Mouse (Mus musculus) CH12.LX (cell line): ENCODE results near the gene Cabcoco1. TPM values are rescaled to one million over a fixed set of nuclear protein-coding genes. Genes with fewer than 3 reads are reported as not detected.

Experiments used
- DNase-seq: peaks from one replicate; pipeline ENCODE4 v3.0.0-alpha.2; 2013; ENCODE audit errors: extremely low read depth
- H3K27ac ChIP-seq: 2 replicates; pipeline ENCODE4 v1.5.1; 2012; ENCODE audit warnings: low read depth, mild to moderate bottlenecking, control low read depth, moderate library complexity; ENCODE audit not compliant: insufficient read depth
- H3K27me3 ChIP-seq: replicated peaks from 2 replicates; pipeline ENCODE3; 2012; ENCODE audit warnings: inconsistent platforms
- H3K36me3 ChIP-seq, 2 experiments: replicated peaks in 1 of 2; 2 replicates each; pipeline versions ENCODE3 to v1.6.1; 2012; ENCODE audit warnings: inconsistent platforms in 1 of 2, low read length in 1 of 2, mild to moderate bottlenecking in 1 of 2, mixed read lengths in 1 of 2, moderate library complexity in 1 of 2; ENCODE audit not compliant: control insufficient read depth in 1 of 2, insufficient read depth in 1 of 2
- H3K4me1 ChIP-seq, 2 experiments: 2 replicates each; pipeline ENCODE4 v1.6.1; 2012; ENCODE audit warnings: inconsistent platforms in 1 of 2, moderate library complexity in 1 of 2; ENCODE audit not compliant: insufficient read depth in 2 of 2, control insufficient read depth in 1 of 2
- H3K4me2 ChIP-seq: 2 replicates; pipeline ENCODE4 v1.6.1; 2012; ENCODE audit warnings: low read depth, mild to moderate bottlenecking, control low read depth; ENCODE audit not compliant: poor library complexity, insufficient read depth, severe bottlenecking
- H3K4me3 ChIP-seq, 3 experiments: fragments of 150-350 bp in 1 of 3; sonication (generic) in 1 of 3; replicated peaks in 1 of 3; 2 replicates each; pipeline versions ENCODE3 to v1.5.1; 2011 to 2012; ENCODE audit warnings: low read depth in 2 of 3, low read length in 2 of 3, mild to moderate bottlenecking in 2 of 3, moderate library complexity in 2 of 3, control low read depth in 1 of 3, improper control_type of control experiment in 1 of 3, inconsistent platforms in 1 of 3, mixed read lengths in 1 of 3; ENCODE audit not compliant: poor library complexity in 1 of 3
- H3K79me2 ChIP-seq: replicated peaks from 2 replicates; pipeline ENCODE4 v1.6.1; 2012; ENCODE audit warnings: mild to moderate bottlenecking, moderate library complexity; ENCODE audit not compliant: control insufficient read depth, poor library complexity, insufficient read depth, severe bottlenecking; ENCODE audit errors: extremely low read depth
- H3K9ac ChIP-seq: 2 replicates; pipeline ENCODE4 v1.6.1; 2012; ENCODE audit warnings: low read depth, mild to moderate bottlenecking, control low read depth, moderate library complexity; ENCODE audit not compliant: insufficient read depth
- H3K9me3 ChIP-seq: replicated peaks from 2 replicates; pipeline ENCODE3; 2012; ENCODE audit warnings: low read length, inconsistent platforms, mixed read lengths
- BHLHE40 ChIP-seq: IDR thresholded peaks from 2 replicates; pipeline ENCODE4 v1.6.1; 2011; ENCODE audit warnings: mild to moderate bottlenecking, low read depth, low read length, improper control_type of control experiment
- CHD1 ChIP-seq: IDR thresholded peaks from 2 replicates; pipeline ENCODE4 v1.6.1; 2012; ENCODE audit warnings: low read depth, low read length, improper control_type of control experiment, inconsistent platforms
- E2F4 ChIP-seq: IDR thresholded peaks from 2 replicates; pipeline ENCODE4 v1.6.1; 2011; ENCODE audit warnings: low read depth, low read length, improper control_type of control experiment; ENCODE audit not compliant: insufficient replicate concordance
- ELF1 ChIP-seq: IDR thresholded peaks from 2 replicates; pipeline ENCODE4 v1.6.1; 2014; ENCODE audit warnings: low read depth, mild to moderate bottlenecking, inconsistent platforms, low read length, improper control_type of control experiment
- ETS1 ChIP-seq: conservative IDR thresholded peaks from 2 replicates; pipeline ENCODE4 v1.6.1; 2012; ENCODE audit warnings: low read depth, mild to moderate bottlenecking, inconsistent platforms, low read length, improper control_type of control experiment, moderate library complexity
- JUN ChIP-seq: IDR thresholded peaks from 2 replicates; pipeline ENCODE4 v1.6.1; 2011; ENCODE audit warnings: low read depth, mild to moderate bottlenecking, low read length, improper control_type of control experiment, moderate library complexity; ENCODE audit not compliant: insufficient read depth
- JUND ChIP-seq: conservative IDR thresholded peaks from 2 replicates; pipeline ENCODE4 v1.6.1; 2011; ENCODE audit warnings: low read depth, low read length, improper control_type of control experiment
- MAFK ChIP-seq: IDR thresholded peaks from 2 replicates; pipeline ENCODE4 v1.6.1; 2011; ENCODE audit warnings: low read length, improper control_type of control experiment; ENCODE audit not compliant: insufficient replicate concordance
- MXI1 ChIP-seq: IDR thresholded peaks from 2 replicates; pipeline ENCODE4 v1.6.1; 2011; ENCODE audit warnings: mild to moderate bottlenecking, low read depth, low read length, improper control_type of control experiment
- POLR2A ChIP-seq: IDR thresholded peaks from 2 replicates; pipeline ENCODE4 v1.6.1; 2011; ENCODE audit warnings: low read depth, mild to moderate bottlenecking, improper control_type of control experiment, low read length
- RAD21 ChIP-seq: IDR thresholded peaks from 2 replicates; pipeline ENCODE4 v1.6.1; 2011; ENCODE audit warnings: low read depth, mild to moderate bottlenecking, low read length, improper control_type of control experiment, moderate library complexity
- TBP ChIP-seq: conservative IDR thresholded peaks from 2 replicates; pipeline ENCODE4 v1.6.1; 2011; ENCODE audit warnings: low read depth, low read length, improper control_type of control experiment
- ZNF384 ChIP-seq: IDR thresholded peaks from 2 replicates; pipeline ENCODE4 v1.6.1; 2012; ENCODE audit warnings: low read depth, low read length, improper control_type of control experiment, inconsistent platforms
- dilution Hi-C: fragments of 300-500 bp; cut with MboI; formaldehyde crosslinking; loops from 2 replicates; pipeline ENCODE4 v1.14.3; 2020; ENCODE audit warnings: low sequenced_read_pairs; ENCODE audit not compliant: extremely low pct_unique_long_range_greater_than_20kb, extremely low pct_ligation_motif_present
- in situ Hi-C: fragments of 300-500 bp; cut with MboI; formaldehyde crosslinking; loops from 3 replicates; pipeline ENCODE4 v1.14.3; 2019; ENCODE audit warnings: low sequenced_read_pairs, low pct_ligation_motif_present, low pct_unique_long_range_greater_than_20kb, mixed read lengths
- polyA plus RNA-seq: library from polyadenylated mRNA; unstranded; fragments of >175 nt; gene quantifications from 2 replicates; pipeline ENCODE4 v1.2.1, GENCODE M21; 2012; ENCODE audit warnings: low read depth; ENCODE audit not compliant: insufficient read length
- total RNA-seq, 2 experiments: library from RNA; depleted of rRNA; stranded (reverse); fragments of 300-350 nt in 1 of 2; fragments of >200 nt in 1 of 2; gene quantifications; 2 replicates each; pipeline ENCODE4 v1.2.3; 2012 to 2014

Gene Cabcoco1
- total and polyA plus RNA-seq, 3 experiments = 0.72 to 2.4 (median 0.90) TPM

DNA sequence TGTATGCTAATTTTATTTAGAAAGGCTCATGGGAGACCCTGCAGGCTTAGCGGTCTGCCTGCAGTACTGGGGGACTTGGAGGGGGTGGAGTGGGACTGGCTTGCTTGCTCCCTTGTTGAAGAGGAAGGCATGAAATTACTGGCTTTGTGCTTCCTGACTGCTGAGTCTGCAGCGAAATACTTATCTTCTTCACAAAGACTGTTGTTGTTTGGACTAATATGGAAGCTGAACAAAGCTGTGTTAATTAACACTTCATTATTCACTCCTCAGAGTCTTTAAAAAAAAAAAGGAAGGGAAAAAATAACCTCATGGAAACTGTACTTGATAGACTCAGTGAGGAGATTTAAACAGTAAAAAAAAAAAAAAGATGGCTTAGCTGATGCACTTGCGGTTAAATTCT is 1.1 kb downstream of the Cabcoco1 start:
- Histone ChIP-seq H3K4me3 (no peak overlapping the region), H3K79me2 (no peaks in the 10 kb centered on the region), H3K4me1 (peaks cover 7 to 22% of the 10 kb centered on the region in 2 experiments), H3K27me3 (no peaks in the 10 kb centered on the region), H3K36me3 (no peaks in the 10 kb centered on the region), H3K9me3 (no peaks in the 10 kb centered on the region), H3K4me2 (peak overlapping the region; percentile 89), H3K27ac (peak overlapping the region; percentile 93), H3K9ac (peak overlapping the region; percentile 43; the same call in 1 of the 2 replicates)
- dilution Hi-C loops (no loop called here), in situ Hi-C loops (no loop called here)
- no peak for TF ChIP-seq BHLHE40
- no peak for TF ChIP-seq E2F4
- TF ChIP-seq TBP = no peak
- no peak for TF ChIP-seq POLR2A
- TF ChIP-seq JUN = peak; percentile 71; the same call in 1 of the 2 replicates
- no peak for TF ChIP-seq ELF1
- TF ChIP-seq ETS1 = peak; percentile 30; the same call in 1 of the 2 replicates
- TF ChIP-seq CHD1 = no peak
- TF ChIP-seq RAD21 = no peak
- no peak; the same call in 1 of the 2 replicates for TF ChIP-seq JUND
- TF ChIP-seq ZNF384 = peak; percentile 95
- TF ChIP-seq MAFK = no peak
- no peak for DNase-seq

DNA sequence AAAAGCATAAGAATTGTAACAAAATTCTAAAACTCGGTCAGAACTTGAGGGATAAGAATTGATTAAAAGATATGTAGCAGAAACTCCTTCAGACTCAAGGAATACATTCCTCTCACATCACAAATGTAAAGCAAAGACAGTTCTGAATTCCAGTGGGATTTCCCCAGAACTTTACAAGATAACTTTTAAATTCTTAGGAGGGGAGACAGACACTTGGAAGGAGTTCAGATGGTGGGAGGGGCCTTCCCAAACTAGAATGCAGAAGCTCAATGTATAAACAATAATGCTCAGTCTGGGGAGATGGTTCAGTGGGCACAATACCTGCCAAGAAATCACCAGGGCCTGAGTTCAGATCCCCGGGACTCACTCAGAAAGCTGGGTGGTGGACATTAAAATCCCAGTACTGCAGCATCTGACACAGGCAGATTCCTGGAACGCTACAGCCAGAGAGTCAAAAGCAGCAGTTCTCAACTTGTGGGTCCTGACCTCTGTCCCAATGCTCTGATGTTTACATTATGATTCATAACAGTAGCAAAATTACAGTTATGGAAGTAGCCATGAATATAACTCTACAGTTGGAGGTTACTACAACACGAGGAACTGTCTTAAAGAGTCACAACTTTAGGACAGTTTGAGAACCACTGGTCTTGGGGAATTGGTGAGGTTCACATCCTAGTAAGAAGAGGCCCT is 4.3 kb downstream of the Cabcoco1 start:
- no peak overlapping the region for H3K9ac ChIP-seq
- H3K27me3 ChIP-seq = no peaks in the 10 kb centered on the region
- dilution Hi-C loops (no loop called here), in situ Hi-C loops (no loop called here)
- H3K79me2 ChIP-seq = no peaks in the 10 kb centered on the region
- H3K36me3 ChIP-seq = no peaks in the 10 kb centered on the region
- no peak overlapping the region for H3K4me3 ChIP-seq
- no peak overlapping the region for H3K4me2 ChIP-seq
- DNase-seq = no peak
- H3K9me3 ChIP-seq = no peaks in the 10 kb centered on the region
- H3K27ac ChIP-seq = no peak overlapping the region
- peaks cover 6 to 19% of the 10 kb centered on the region in 2 experiments for H3K4me1 ChIP-seq
- no peak for TF ChIP-seq MXI1
- TF ChIP-seq, all 38 proteins: peak for 0
